Mouse (Mus musculus): ENCODE measurements at regions not wholly inside any gene's neighbourhood (a gene's known extent, or its start where the extent isn't known, plus 50 kb on each side); places are given as distances from the start of the nearest gene placed in this dataset.

DNA sequence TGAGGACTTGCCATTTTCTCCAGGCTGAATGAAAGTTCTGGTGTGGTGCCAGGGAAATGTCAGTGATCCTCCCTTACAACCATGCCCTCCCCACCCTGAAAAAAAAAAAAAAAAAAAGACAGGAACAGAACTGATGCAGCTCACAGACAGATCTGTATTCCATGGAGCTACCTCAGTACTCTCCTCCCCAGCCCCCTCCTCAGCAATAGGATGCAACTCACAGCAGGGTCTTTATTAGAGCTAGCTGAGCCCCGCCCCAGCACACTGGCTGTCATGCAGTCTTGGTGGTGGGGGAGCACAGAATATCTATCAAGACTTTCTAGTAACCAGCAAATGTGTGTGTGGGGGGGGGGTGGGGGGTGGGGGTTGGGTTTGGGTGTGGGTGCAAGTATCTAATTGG is 1299.9 kb upstream of the Pcdh17 start:
- Histone ChIP-seq H3K9ac (ENCODE audit: low read depth, low read length) (no peak overlapping the region), H3K27me3 (replicated peaks; ENCODE audit: control insufficient read depth, insufficient read depth, low read length) (no peaks in the 10 kb centered on the region), H3K36me3 (ENCODE audit: control insufficient read depth, insufficient read depth, low read length) (no peaks in the 10 kb centered on the region), H3K4me3 (ENCODE audit: low read length) (no peak overlapping the region), H3K27ac (ENCODE audit: low read depth, low read length) (no peak overlapping the region), H3K9me3 (ENCODE audit: control insufficient read depth, low read length) (no peaks in the 10 kb centered on the region), H3K4me2 (ENCODE audit: low read length) (no peak overlapping the region), H3K4me1 (ENCODE audit: control insufficient read depth, insufficient read depth, low read depth, low read length) (no peaks in the 10 kb centered on the region)
- 50% methylated on average over 1 of the region's 1 CpGs for WGBS
- ATAC-seq: peak; percentile 50; the same call in 1 of the 2 replicates

DNA sequence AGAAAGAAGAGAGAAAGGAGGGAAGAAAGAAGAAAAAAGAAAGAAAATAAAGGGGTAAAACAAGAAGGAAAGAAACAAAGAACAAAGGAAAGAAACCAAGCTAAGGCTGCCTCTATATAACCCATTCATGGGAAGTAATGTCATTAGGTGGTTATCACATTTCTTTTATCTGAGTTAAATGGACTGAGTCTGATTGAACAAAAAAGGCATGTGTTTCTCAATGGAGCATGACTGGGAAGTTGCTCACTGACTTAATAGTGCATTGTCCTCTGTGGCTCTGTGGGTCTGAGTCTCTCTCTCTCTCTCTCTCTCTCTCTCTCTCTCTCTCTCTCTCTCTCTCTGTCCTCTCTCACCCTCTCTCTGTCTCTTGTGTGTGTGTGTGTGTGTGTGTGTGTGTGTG is 1288.5 kb upstream of the Pcdh17 start:
- Histone ChIP-seq H3K4me1 (ENCODE audit: control insufficient read depth, insufficient read depth, low read depth, low read length) (no peaks in the 10 kb centered on the region), H3K27me3 (replicated peaks; ENCODE audit: control insufficient read depth, insufficient read depth, low read length) (no peaks in the 10 kb centered on the region), H3K36me3 (ENCODE audit: control insufficient read depth, insufficient read depth, low read length) (no peaks in the 10 kb centered on the region), H3K27ac (ENCODE audit: low read depth, low read length) (no peak overlapping the region), H3K9ac (ENCODE audit: low read depth, low read length) (no peak overlapping the region), H3K4me3 (ENCODE audit: low read length) (no peak overlapping the region), H3K9me3 (ENCODE audit: control insufficient read depth, low read length) (no peaks in the 10 kb centered on the region), H3K4me2 (ENCODE audit: low read length) (no peak overlapping the region)
- ATAC-seq: no peak

All from hindbrain, embryonic 16.5 days (tissue).